Mouse (Mus musculus) cerebellum, adult 2 months (tissue): ENCODE results near the gene Cog7.

Source experiments
- CTCF ChIP-seq: fragments of 200-500 bp; IDR thresholded peaks from 2 replicates; pipeline ENCODE4 v1.5.1; 2011; ENCODE audit warnings: low read depth, mild to moderate bottlenecking, control low read depth, low read length, moderate library complexity, borderline replicate concordance; ENCODE audit not compliant: insufficient read depth
- POLR2A ChIP-seq: fragments of 200-500 bp; IDR thresholded peaks from 2 replicates; pipeline ENCODE4 v1.6.1; 2011; ENCODE audit warnings: low read length, control low read depth, borderline replicate concordance; ENCODE audit not compliant: insufficient read depth

DNA sequence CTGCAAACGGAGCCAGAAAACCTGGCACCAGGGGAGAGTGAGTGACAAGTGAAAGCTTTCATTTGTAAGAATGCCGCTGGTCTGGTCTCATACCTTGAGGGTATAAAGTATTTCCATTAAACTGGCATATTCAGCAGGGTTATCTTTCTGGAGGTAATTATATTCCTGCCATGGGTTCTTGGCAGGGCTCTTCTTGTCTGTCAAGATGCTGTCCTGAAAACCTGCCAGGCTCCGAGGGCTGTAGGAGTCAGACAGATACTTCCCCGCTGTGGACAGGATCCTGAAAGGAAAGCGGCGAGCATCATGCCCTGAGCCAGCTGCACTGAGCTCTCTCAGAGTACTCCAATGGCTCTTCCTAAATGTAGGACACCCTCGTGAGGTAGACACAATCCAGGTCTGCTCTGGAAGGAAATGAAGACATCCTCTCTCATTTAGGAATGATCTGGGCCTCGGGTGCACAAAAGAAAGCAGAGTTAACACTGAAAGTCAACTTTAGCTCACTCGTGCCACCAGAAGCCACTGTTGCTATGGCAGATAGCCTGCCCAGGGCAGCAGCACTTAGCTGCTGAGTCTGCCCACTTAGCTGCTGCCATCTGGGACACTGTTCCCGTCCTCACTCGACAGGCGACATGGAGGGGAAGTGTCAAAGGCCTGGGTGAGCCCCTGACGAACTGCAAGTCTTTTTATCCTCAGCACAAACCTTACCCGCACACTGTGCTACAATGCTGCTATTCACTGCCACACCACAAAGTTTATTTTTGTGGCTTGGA is 44.5 kb downstream of the Cog7 start:
- TF ChIP-seq CTCF (no peak), POLR2A (no peak)
